8 mouse cellular contexts compared by ENCODE assay signal in genomic region chr12:112644180-112644854, GRCm38 (mm10). TPM values are rescaled to one million over a fixed set of nuclear protein-coding genes. Genes with fewer than 3 reads are reported as not detected.
DNase-seq lines count a peak whose midpoint lies in the region; ATAC-seq and TF ChIP-seq lines count a peak whose summit lies in the region.

Siva1 (plus strand) TSS chr12:112644679.

- DNase-seq in CD8-positive naive resting alpha-beta T cell, adult 2 months (ENCODE audit: low read depth in 2 of 2, low spot score in 2 of 2): peak; percentile 92
- DNase-seq in c-Kit-positive CD71-negative TER-119-negative erythroid progenitor cells, embryonic 14.5 days (ENCODE audit: low read depth): peak; percentile 94
- peak; percentile 100 for DNase-seq in forebrain, embryonic 10.5 days (ENCODE audit: extremely low spot score, low spot score)
- DNase-seq in kidney, postnatal 25 days: peak; percentile 99 to 100
- peak; percentile 95 to 96 (median 96) for DNase-seq in liver, embryonic 14.5 days (ENCODE audit: low read depth in 3 of 3, low spot score in 3 of 3)
- peak; percentile 100 for DNase-seq in neural tube, embryonic 11.5 days (ENCODE audit: low spot score)
- DNase-seq in stomach, postnatal 0 days (ENCODE audit: low spot score): peak; percentile 98

- H3K27ac ChIP-seq in forebrain, embryonic 10.5 days: peak within 1 kb of the TSS; percentile 94
- peak within 1 kb of the TSS; percentile 82 for H3K27ac ChIP-seq in heart, embryonic 15.5 days
- peak within 1 kb of the TSS; percentile 57 for H3K27ac ChIP-seq in liver, embryonic 14.5 days
- peak within 1 kb of the TSS; percentile 78 for H3K27ac ChIP-seq in neural tube, embryonic 11.5 days (ENCODE audit: low read depth, low read length)
- peak within 1 kb of the TSS; percentile 86 for H3K27ac ChIP-seq in stomach, postnatal 0 days (replicated peaks)

- TF ChIP-seq EP300 in liver, embryonic 14.5 days (IDR thresholded peaks at IDR 0.05; ENCODE audit: low read depth): no peak; the same call in 1 of the 2 replicates
- no peak for TF ChIP-seq EP300 in stomach, postnatal 0 days (optimal IDR thresholded peaks at IDR 0.05)

- peaks cover 7% of the 10 kb centered on the region; the same call in 1 of the 2 replicates for H3K27me3 ChIP-seq in forebrain, embryonic 10.5 days (ENCODE audit: poor library complexity, severe bottlenecking)
- no peaks in the 10 kb centered on the region for H3K27me3 ChIP-seq in heart, embryonic 15.5 days
- no peaks in the 10 kb centered on the region for H3K27me3 ChIP-seq in liver, embryonic 14.5 days (ENCODE audit: control insufficient read depth, insufficient read depth, low read length)
- H3K27me3 ChIP-seq in neural tube, embryonic 11.5 days (ENCODE audit: control insufficient read depth, insufficient read depth, low read length): no peaks in the 10 kb centered on the region
- H3K27me3 ChIP-seq in stomach, postnatal 0 days (ENCODE audit: control insufficient read depth, insufficient read depth, low read length): no peaks in the 10 kb centered on the region

- no peaks in the 10 kb centered on the region for H3K9me3 ChIP-seq in forebrain, embryonic 10.5 days
- H3K9me3 ChIP-seq in heart, embryonic 15.5 days (replicated peaks): no peaks in the 10 kb centered on the region
- no peaks in the 10 kb centered on the region for H3K9me3 ChIP-seq in liver, embryonic 14.5 days (ENCODE audit: control insufficient read depth, low read length)
- no peaks in the 10 kb centered on the region for H3K9me3 ChIP-seq in neural tube, embryonic 11.5 days (ENCODE audit: control insufficient read depth, low read length)
- no peaks in the 10 kb centered on the region for H3K9me3 ChIP-seq in stomach, postnatal 0 days (ENCODE audit: control insufficient read depth, low read length)

- peak; percentile 98 for ATAC-seq in heart, embryonic 15.5 days (replicated peaks; ENCODE audit: insufficient number of reproducible peaks, insufficient read depth, low FRiP score, low read depth)
- ATAC-seq in liver, embryonic 14.5 days (ENCODE audit: insufficient read depth): peak; percentile 94
- ATAC-seq in neural tube, embryonic 11.5 days (ENCODE audit: insufficient read depth, low FRiP score, low TSS enrichment): peak; percentile 98
- peak; percentile 98 for ATAC-seq in stomach, postnatal 0 days (ENCODE audit: low FRiP score, low TSS enrichment)

- H3K4me2 ChIP-seq in heart, embryonic 15.5 days: peak within 1 kb of the TSS; percentile 96
- peak within 1 kb of the TSS; percentile 98 for H3K4me2 ChIP-seq in liver, embryonic 14.5 days (ENCODE audit: low read depth)
- H3K4me2 ChIP-seq in neural tube, embryonic 11.5 days (ENCODE audit: low read depth): peak within 1 kb of the TSS; percentile 95
- peak within 1 kb of the TSS; percentile 95 for H3K4me2 ChIP-seq in stomach, postnatal 0 days (replicated peaks; ENCODE audit: low read depth)

- H3K4me1 ChIP-seq in forebrain, embryonic 10.5 days: peaks cover 35% of the 10 kb centered on the region
- H3K4me1 ChIP-seq in heart, embryonic 15.5 days (replicated peaks): peaks cover 23% of the 10 kb centered on the region
- H3K4me1 ChIP-seq in liver, embryonic 14.5 days (replicated peaks; ENCODE audit: control insufficient read depth in 2 of 2, insufficient read depth in 2 of 2, low read length in 1 of 2): peaks cover 4 to 15% of the 10 kb centered on the region in 2 experiments
- peaks cover 12% of the 10 kb centered on the region for H3K4me1 ChIP-seq in neural tube, embryonic 11.5 days (ENCODE audit: control insufficient read depth, insufficient read depth, low read length)
- H3K4me1 ChIP-seq in stomach, postnatal 0 days (replicated peaks; ENCODE audit: control insufficient read depth, insufficient read depth): no peaks in the 10 kb centered on the region; the same call in 1 of the 2 replicates

- WGBS in forebrain, embryonic 10.5 days: 2% methylated on average over 45 of the region's 46 CpGs
- 2% methylated on average over 44 of the region's 46 CpGs for WGBS in heart, embryonic 15.5 days
- under 1% methylated on average over 46 of the region's 46 CpGs for WGBS in liver, embryonic 14.5 days (ENCODE audit: insufficient replicate concordance)
- WGBS in neural tube, embryonic 11.5 days: 2% methylated on average over 44 of the region's 46 CpGs
- 1% methylated on average over 43 of the region's 46 CpGs for WGBS in stomach, postnatal 0 days

- peak within 1 kb of the TSS; percentile 73 for H3K4me3 ChIP-seq in forebrain, embryonic 10.5 days
- H3K4me3 ChIP-seq in heart, embryonic 15.5 days: peak within 1 kb of the TSS; percentile 86
- H3K4me3 ChIP-seq in liver, embryonic 14.5 days (ENCODE audit: insufficient read depth in 1 of 2, low read depth in 2 of 2, low read length in 2 of 2): peak within 1 kb of the TSS; percentile 77 to 95
- peak within 1 kb of the TSS; percentile 76 for H3K4me3 ChIP-seq in neural tube, embryonic 11.5 days (ENCODE audit: low read depth, low read length)
- peak within 1 kb of the TSS; percentile 66 for H3K4me3 ChIP-seq in stomach, postnatal 0 days (ENCODE audit: low read depth, low read length)

- H3K9ac ChIP-seq in heart, embryonic 15.5 days: peak within 1 kb of the TSS; percentile 78
- peak within 1 kb of the TSS; percentile 89 for H3K9ac ChIP-seq in liver, embryonic 14.5 days (replicated peaks)
- peak within 1 kb of the TSS; percentile 81 for H3K9ac ChIP-seq in neural tube, embryonic 11.5 days (ENCODE audit: low read length)
- H3K9ac ChIP-seq in stomach, postnatal 0 days (ENCODE audit: low read length): peak within 1 kb of the TSS; percentile 75

- H3K36me3 ChIP-seq in forebrain, embryonic 10.5 days (replicated peaks): peaks cover 29% of the 10 kb centered on the region
- H3K36me3 ChIP-seq in heart, embryonic 15.5 days: peaks cover 28% of the 10 kb centered on the region; the same call in 1 of the 2 replicates
- peaks cover 9% of the 10 kb centered on the region for H3K36me3 ChIP-seq in liver, embryonic 14.5 days (replicated peaks; ENCODE audit: control insufficient read depth, insufficient read depth, low read depth)
- H3K36me3 ChIP-seq in neural tube, embryonic 11.5 days (ENCODE audit: control insufficient read depth, insufficient read depth, low read length): no peaks in the 10 kb centered on the region
- peaks cover 8% of the 10 kb centered on the region for H3K36me3 ChIP-seq in stomach, postnatal 0 days (ENCODE audit: control insufficient read depth, insufficient read depth, low read length)

- no peak for TF ChIP-seq CTCF in liver, embryonic 14.5 days (IDR thresholded peaks at IDR 0.05; ENCODE audit: low read depth)
- TF ChIP-seq CTCF in stomach, postnatal 0 days (IDR thresholded peaks at IDR 0.05; ENCODE audit: low read depth): no peak

RNA-seq across cellular contexts. Expression of gene Siva1, which starts in this region (rescaled TPM):
- 361 and 369 TPM in 2 replicates for polyA plus RNA-seq in forebrain, embryonic 10.5 days (2016; fragmentation: Nextera tagmentation; extraction: Ambion mirVana)
- polyA plus RNA-seq in heart, embryonic 15.5 days (2015; fragmentation: Nextera tagmentation; extraction: Ambion mirVana): 95.4 and 142 TPM in 2 replicates
- 64.0 and 70.6 TPM in 2 replicates for polyA plus RNA-seq in liver, embryonic 14.5 days (2012; rRNA removed)
- polyA plus RNA-seq in liver, embryonic 14.5 days (2014; fragmentation: Nextera tagmentation; extraction: Ambion mirVana): 157 and 165 TPM in 2 replicates
- 217 and 219 TPM in 2 replicates for polyA plus RNA-seq in neural tube, embryonic 11.5 days (2014; fragmentation: Nextera tagmentation; extraction: Ambion mirVana)
- polyA plus RNA-seq in stomach, postnatal 0 days (2015; fragmentation: Nextera tagmentation; extraction: Ambion mirVana): 91.5 and 97.1 TPM in 2 replicates

Comparison
In these comparisons a context has a peak if more than half of its experiments do, and no peak if none do; other contexts are left out.
1. Peak in every context shown above with its lines: DNase-seq, ATAC-seq, H3K4me3 ChIP-seq and H3K27ac ChIP-seq.